Mouse (Mus musculus) brain, embryonic 14.5 days (tissue): ENCODE data around the gene Vsig10. TPM values are rescaled to one million over a fixed set of nuclear protein-coding genes. Genes with fewer than 3 reads are reported as not detected.
A peak's percentile ranks its signal among the peaks of the same experiment; 100 is the strongest.

Source experiments
- DNase-seq: peaks from one replicate; pipeline ENCODE4 v3.0.0-alpha.2; 2011; ENCODE audit warnings: low read depth
- CTCF ChIP-seq: fragments of 200-500 bp; IDR thresholded peaks from 2 replicates; pipeline ENCODE4 v1.5.1; 2012; ENCODE audit warnings: inconsistent platforms, mild to moderate bottlenecking, moderate library complexity, borderline replicate concordance; ENCODE audit not compliant: insufficient read depth, insufficient read length; ENCODE audit errors: extremely low read depth
- POLR2A ChIP-seq: fragments of 200-500 bp; IDR thresholded peaks from 2 replicates; pipeline ENCODE4 v1.6.1; 2012; ENCODE audit warnings: mild to moderate bottlenecking, inconsistent platforms, borderline replicate concordance; ENCODE audit not compliant: poor library complexity, insufficient read depth, insufficient read length, severe bottlenecking; ENCODE audit errors: extremely low read depth
- polyA plus RNA-seq: library from polyadenylated mRNA; depleted of rRNA; stranded (reverse); fragments of >200 nt; gene quantifications from 2 replicates; pipeline ENCODE4 v1.2.3, GENCODE M21; 2012; rRNA removed

The Vsig10 gene
- polyA plus RNA-seq = 2.5 and 2.6 TPM in 2 replicates

DNA sequence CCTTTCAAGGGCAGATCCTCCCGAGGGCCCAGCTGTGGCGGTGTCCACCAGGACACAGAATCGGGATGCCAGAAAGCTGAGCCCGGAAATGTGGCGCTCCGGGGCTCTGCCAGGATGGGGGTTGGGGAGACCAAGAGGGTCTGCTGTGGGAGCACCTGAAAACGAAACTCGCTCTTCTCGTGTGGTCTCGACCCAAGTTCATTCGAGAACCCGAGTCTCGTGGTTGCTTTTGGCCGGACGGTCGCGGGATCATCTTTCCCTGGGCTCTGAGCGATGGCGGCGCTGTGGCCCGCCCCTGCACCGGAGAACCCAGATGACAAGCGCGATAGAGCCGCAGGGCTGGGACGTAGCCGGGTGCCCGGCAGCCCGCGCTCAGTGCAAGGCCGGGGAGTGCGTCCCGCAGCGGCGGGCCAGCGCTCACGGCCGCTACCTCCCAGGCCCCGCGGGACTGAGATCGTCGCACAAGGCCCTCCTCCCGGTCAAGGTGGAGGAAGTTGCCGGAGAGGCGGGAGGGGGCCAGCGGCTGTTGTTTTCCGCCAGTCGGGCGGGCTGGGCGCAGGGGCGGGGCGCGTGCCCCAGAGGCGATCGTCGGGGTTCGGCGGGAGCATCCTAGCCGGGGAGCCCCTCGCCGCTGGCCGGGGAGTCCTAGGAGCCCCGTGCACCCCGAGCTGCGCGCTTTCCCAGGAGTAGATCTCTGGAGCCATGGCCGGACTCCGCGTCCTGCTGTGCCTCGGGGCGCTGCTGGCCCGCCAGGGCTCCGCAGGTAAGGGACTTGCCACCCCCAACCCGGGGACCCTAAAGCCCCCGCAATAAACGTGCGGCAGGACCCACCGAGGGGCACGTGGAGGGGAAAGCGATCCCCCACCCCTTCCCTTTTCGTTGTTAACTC lies at the start of gene Vsig10:
Gene Vsig10, plus strand, starts transcription at position 343 of the 889 bp plus-strand sequence.
- peak; percentile 65 for DNase-seq
- TF ChIP-seq CTCF (no peak), POLR2A (0 out of 2 replicates have a peak, but pooled peaks have one; percentile 20)

GRCm38 (mm10) chr5:117269395-117269794 lies 49.5 kb upstream of the Vsig10 start:
- TF ChIP-seq POLR2A = no peak
- DNase-seq = no peak

- no peak for DNase-seq
- TF ChIP-seq POLR2A = no peak
- TF ChIP-seq CTCF = no peak
These were observed 46.9 kb upstream of the Vsig10 start for GRCm38 (mm10) chr5:117271945-117272344.

- DNase-seq = no peak
- TF ChIP-seq POLR2A = no peak
- TF ChIP-seq CTCF = no peak
These were observed 44.1 kb upstream of the Vsig10 start for GRCm38 (mm10) chr5:117274817-117275216.

GRCm38 (mm10) chr5:117277784-117278183 lies 41.1 kb upstream of the Vsig10 start:
- TF ChIP-seq POLR2A (no peak), CTCF (peak; percentile 25; the same call in 1 of the 2 replicates)
- no peak for DNase-seq

DNA sequence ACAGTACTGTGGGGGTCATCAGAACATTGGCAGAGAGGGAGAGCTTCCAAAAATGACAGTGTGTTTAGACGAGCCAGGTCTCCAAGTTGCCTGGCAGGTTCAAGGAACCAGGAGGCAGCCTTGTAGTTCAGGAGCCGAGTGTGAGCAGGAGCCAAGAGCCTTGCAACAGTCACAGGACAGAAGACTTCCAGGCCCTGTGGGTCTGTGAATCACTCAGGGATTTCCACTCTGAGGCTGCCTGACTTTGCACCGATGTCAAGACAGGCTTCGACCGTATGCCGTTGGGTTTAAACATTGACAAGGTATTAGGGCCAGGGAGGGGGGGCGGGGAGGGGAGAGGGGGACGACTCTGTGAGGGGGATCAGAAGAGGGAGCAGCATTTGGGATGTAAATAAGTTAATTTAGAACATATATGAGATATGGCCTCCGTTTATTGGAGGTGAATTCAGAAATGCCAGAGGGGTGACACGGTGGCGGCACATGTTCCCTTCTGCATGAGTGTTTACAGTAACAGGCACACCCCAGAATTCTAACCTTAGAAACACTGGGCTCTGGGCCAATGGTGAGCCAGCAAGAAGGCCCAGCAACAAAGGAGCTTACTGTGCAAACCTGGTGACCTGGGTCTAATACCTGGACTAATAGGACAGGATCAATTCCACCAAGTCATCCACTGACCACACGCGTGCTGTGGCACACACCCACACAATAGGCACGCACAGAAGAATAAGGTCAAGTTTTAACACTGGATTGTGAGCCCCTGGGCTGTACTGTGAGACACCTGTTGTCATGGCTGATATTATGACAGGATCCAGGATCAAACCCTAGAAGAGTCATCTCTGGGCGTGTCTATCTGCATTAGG lies 39.8 kb upstream of the Vsig10 start:
- DNase-seq = no peak
- TF ChIP-seq CTCF = no peak
- TF ChIP-seq POLR2A = no peak

GRCm38 (mm10) chr5:117279669-117280050 lies 39.2 kb upstream of the Vsig10 start:
- no peak for DNase-seq
- no peak for TF ChIP-seq CTCF
- no peak for TF ChIP-seq POLR2A

GRCm38 (mm10) chr5:117281536-117281935 lies 37.3 kb upstream of the Vsig10 start:
- no peak for DNase-seq
- TF ChIP-seq CTCF (peak; percentile 36; the same call in 1 of the 2 replicates), POLR2A (no peak)

DNA sequence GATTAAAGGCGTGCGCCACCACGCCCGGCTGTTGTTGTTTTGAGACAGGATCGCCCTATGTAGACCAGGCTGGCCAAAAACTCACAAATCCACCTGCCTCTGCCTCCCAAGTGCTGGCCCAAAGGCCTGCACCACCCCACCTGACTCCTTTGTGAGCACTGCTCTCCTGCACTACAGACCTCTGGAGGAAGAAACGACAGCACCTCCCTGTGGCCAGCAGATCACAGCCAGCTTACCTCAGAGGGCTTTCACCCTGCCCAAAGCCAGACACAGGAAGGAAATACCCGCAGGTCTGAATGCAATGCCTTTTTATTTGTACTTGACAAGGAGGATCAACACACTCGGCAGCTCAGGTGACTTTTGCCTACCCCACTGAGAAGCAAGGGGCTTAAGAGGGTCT lies 36.5 kb upstream of the Vsig10 start:
- DNase-seq = no peak
- TF ChIP-seq CTCF (0 out of 2 replicates have a peak, but pooled peaks have one; percentile 1), POLR2A (no peak)

GRCm38 (mm10) chr5:117284029-117284428 lies 34.9 kb upstream of the Vsig10 start:
- no peak for TF ChIP-seq POLR2A
- no peak for TF ChIP-seq CTCF
- peak; percentile 80 for DNase-seq

GRCm38 (mm10) chr5:117284682-117285081 lies 34.2 kb upstream of the Vsig10 start:
- no peak for DNase-seq
- TF ChIP-seq POLR2A (no peak), CTCF (no peak)
